Mouse (Mus musculus) myocyte (in vitro differentiated cells): ENCODE results near the gene Celf5. TPM values are rescaled to one million over a fixed set of nuclear protein-coding genes. Genes with fewer than 3 reads are reported as not detected.

Experiments used
- H3K27me3 ChIP-seq: one replicate; pipeline ENCODE4 v1.6.1; 2011; ENCODE audit not compliant: control insufficient read depth, insufficient read depth, insufficient read length
- H3K36me3 ChIP-seq: one replicate; pipeline ENCODE4 v1.6.1; 2011; ENCODE audit not compliant: control insufficient read depth, insufficient read depth
- H3K4me2 ChIP-seq: one replicate; pipeline ENCODE4 v1.6.1; 2011; ENCODE audit warnings: low read depth, control low read depth
- H3K4me3 ChIP-seq: one replicate; pipeline ENCODE4 v1.5.1; 2011; ENCODE audit warnings: mild to moderate bottlenecking, control low read depth, moderate library complexity
- H3K79me2 ChIP-seq: one replicate; pipeline ENCODE4 v1.6.1; 2011; ENCODE audit not compliant: control insufficient read depth, insufficient read depth
- H3ac ChIP-seq: one replicate; pipeline ENCODE4 v1.6.1; 2011; ENCODE audit not compliant: control insufficient read depth, insufficient read length
- CEBPB ChIP-seq: IDR thresholded peaks from 2 replicates; pipeline ENCODE4 v1.6.1; 2011; ENCODE audit warnings: mild to moderate bottlenecking, moderate library complexity; ENCODE audit not compliant: poor library complexity, insufficient read depth, severe bottlenecking
- MYOD1 ChIP-seq, 3 experiments: IDR thresholded peaks; one replicate each; pipeline ENCODE4 v1.6.1; 2011; ENCODE audit warnings: control low read depth in 2 of 3, low read depth in 2 of 3, mild to moderate bottlenecking in 2 of 3, moderate library complexity in 1 of 3; ENCODE audit not compliant: insufficient read length in 2 of 3, control insufficient read depth in 1 of 3
- MYOG ChIP-seq, 3 experiments: IDR thresholded peaks; one replicate each; pipeline ENCODE4 v1.6.1; 2011; ENCODE audit warnings: control low read depth in 2 of 3, low read depth in 2 of 3, mild to moderate bottlenecking in 2 of 3; ENCODE audit not compliant: insufficient read length in 2 of 3, control insufficient read depth in 1 of 3, insufficient read depth in 1 of 3
- POLR2A ChIP-seq: IDR thresholded peaks from one replicate; pipeline ENCODE4 v1.6.1; 2011; ENCODE audit warnings: low read depth, mild to moderate bottlenecking, control low read depth, moderate library complexity; ENCODE audit not compliant: insufficient read length
- POLR2AphosphoS2 ChIP-seq: IDR thresholded peaks from one replicate; pipeline ENCODE4 v1.6.1; 2011; ENCODE audit warnings: low read depth, control low read depth; ENCODE audit not compliant: insufficient read length
- SRF ChIP-seq: IDR thresholded peaks from one replicate; pipeline ENCODE4 v1.6.1; 2011; ENCODE audit warnings: low read depth; ENCODE audit not compliant: control insufficient read depth, insufficient read length
- TCF12 ChIP-seq: IDR thresholded peaks from one replicate; pipeline ENCODE4 v1.6.1; 2011; ENCODE audit warnings: mild to moderate bottlenecking, control low read depth; ENCODE audit not compliant: poor library complexity, insufficient read depth, severe bottlenecking
- TCF3 ChIP-seq: IDR thresholded peaks from one replicate; pipeline ENCODE4 v1.6.1; 2011; ENCODE audit warnings: low read depth, control low read depth; ENCODE audit not compliant: insufficient read length
- USF1 ChIP-seq: IDR thresholded peaks from one replicate; pipeline ENCODE4 v1.6.1; 2011; ENCODE audit warnings: low read depth, mild to moderate bottlenecking, control low read depth, moderate library complexity
- polyA plus RNA-seq: library from polyadenylated mRNA; unstranded; fragments of >200 nt; fragmentation: generic; extraction: Trizol; gene quantifications from one replicate; pipeline ENCODE4 v1.2.1, GENCODE M21; 2012; ENCODE audit warnings: missing spikeins

The Celf5 gene
- polyA plus RNA-seq, 1 experiment = 0.37 TPM

- no peak for TF ChIP-seq CEBPB
- TF ChIP-seq SRF = no peak
- TF ChIP-seq POLR2AphosphoS2 = peak; percentile 91
- TF ChIP-seq POLR2A = peak; percentile 86
- peak overlapping the region; percentile 91 for H3K4me3 ChIP-seq
- H3K79me2 ChIP-seq = peaks cover 70% of the 10 kb centered on the region
- H3ac ChIP-seq = peak overlapping the region; percentile 43
- no peaks in the 10 kb centered on the region for H3K27me3 ChIP-seq
- no peaks in the 10 kb centered on the region for H3K36me3 ChIP-seq
- H3K4me2 ChIP-seq = peak overlapping the region; percentile 86
Observed at GRCm38 (mm10) chr10:81426897-81427296, 55.6 kb downstream of the Celf5 start.

DNA sequence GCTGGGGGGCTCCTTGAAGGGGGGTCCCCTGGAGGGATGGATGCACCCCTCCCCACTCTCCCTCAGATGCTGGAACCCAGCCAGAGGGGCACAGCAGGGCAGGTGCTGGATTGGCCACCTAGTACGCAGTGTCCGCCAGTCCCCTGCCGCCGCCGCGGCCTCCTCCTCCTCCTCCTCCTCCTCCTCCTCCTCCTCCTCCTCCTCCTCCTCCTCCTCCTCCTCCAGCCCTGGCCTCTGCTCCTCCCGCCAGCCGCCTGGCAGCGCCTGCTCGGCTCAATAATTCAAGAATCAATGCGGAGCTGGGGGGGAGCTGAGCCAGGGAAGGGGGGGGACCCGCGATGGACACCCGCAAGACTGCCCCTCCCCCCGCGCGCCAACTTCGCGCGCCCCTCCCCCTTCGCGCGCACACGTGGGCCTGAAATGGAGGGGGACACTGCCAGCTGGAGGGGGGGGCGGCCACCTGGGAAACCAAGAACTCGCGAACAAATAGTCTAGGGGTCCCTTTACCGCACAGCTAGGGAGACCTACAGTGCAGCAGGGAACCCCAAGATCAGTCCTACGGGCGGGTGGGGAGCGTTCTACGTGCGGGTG, 56.3 kb downstream of the Celf5 start:
- Histone ChIP-seq H3ac (peak overlapping the region; percentile 43), H3K79me2 (peaks cover 77% of the 10 kb centered on the region)

GRCm38 (mm10) chr10:81425236-81425850, 57.2 kb downstream of the Celf5 start:
- H3K4me3 ChIP-seq = peak overlapping the region; percentile 91
- H3K79me2 ChIP-seq = peaks cover 85% of the 10 kb centered on the region
- no peaks in the 10 kb centered on the region for H3K36me3 ChIP-seq
- H3K4me2 ChIP-seq = peak overlapping the region; percentile 97
- TF ChIP-seq MYOG (IDR thresholded peaks at IDR 0.05; ENCODE audit: control insufficient read depth in 1 of 3, insufficient read depth in 1 of 3, insufficient read length in 2 of 3, low read depth in 2 of 3) (peak in 1 of 3 experiments; percentile 45), POLR2A (peak; percentile 52), TCF3 (no peak), POLR2AphosphoS2 (peak; percentile 41)
- peak overlapping the region; percentile 43 for H3ac ChIP-seq
- H3K27me3 ChIP-seq = no peaks in the 10 kb centered on the region

More for the DNA sequence above, 56.3 kb downstream of the Celf5 start:
- Histone ChIP-seq H3K4me2 (peak overlapping the region; percentile 97), H3K36me3 (no peaks in the 10 kb centered on the region), H3K4me3 (peak overlapping the region; percentile 91), H3K27me3 (no peaks in the 10 kb centered on the region)
- no peak for TF ChIP-seq USF1
- peak in 2 of 3 experiments; percentile 4 to 48 for TF ChIP-seq MYOD1 (IDR thresholded peaks at IDR 0.05; ENCODE audit: control insufficient read depth in 1 of 3, insufficient read length in 2 of 3, low read depth in 2 of 3)
- TF ChIP-seq POLR2A = peak; percentile 9
- TF ChIP-seq POLR2AphosphoS2 = peak; percentile 26

DNA sequence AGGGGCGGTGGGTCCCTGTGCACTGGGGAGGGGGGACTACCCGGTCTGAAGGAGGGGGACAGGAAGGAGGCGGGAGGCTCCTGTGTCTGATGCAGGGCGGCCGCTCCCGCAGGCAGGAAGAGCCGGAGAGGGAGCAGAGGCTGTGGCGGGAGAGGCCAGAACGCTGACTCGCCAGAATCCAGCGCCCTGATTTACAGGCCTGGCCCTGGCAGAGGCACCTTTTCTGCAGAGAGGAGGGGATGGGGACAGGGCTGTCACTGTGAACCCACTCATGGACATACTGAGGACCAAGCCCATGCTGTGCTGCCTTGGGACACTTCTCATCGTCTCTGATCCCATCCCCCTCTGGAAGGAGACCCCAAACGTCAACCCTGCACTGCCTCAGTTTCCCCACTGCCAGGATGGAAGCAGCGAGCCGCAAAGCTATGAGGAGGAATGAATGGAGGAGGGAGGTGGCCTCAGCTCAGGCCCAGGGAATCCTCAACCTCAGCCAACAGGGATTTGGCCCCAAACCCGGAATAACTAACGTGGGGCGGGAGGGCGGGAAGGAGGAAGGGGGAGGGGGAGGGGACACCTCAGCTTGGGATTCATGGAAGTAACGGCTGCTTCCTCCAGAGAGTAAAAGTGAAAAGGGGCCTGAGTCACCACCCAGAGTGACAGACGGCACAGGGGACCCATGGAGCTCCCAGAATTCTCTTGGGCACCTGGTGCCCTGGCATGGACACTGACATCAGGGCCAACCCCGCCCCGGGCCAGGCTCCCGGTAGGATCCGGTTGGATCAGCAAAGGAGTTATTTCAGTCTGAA, 58.1 kb downstream of the Celf5 start:
- H3K4me3 ChIP-seq = peak overlapping the region; percentile 91
- peak overlapping the region; percentile 43 for H3ac ChIP-seq
- peak in 1 of 3 experiments; percentile 34 for TF ChIP-seq MYOD1 (IDR thresholded peaks at IDR 0.05; ENCODE audit: control insufficient read depth in 1 of 3, insufficient read length in 2 of 3, low read depth in 2 of 3)
- peak in 1 of 3 experiments; percentile 44 for TF ChIP-seq MYOG (IDR thresholded peaks at IDR 0.05; ENCODE audit: control insufficient read depth in 1 of 3, insufficient read depth in 1 of 3, insufficient read length in 2 of 3, low read depth in 2 of 3)
- TF ChIP-seq TCF12 = no peak
- peak; percentile 9 for TF ChIP-seq POLR2AphosphoS2
- peak overlapping the region; percentile 97 for H3K4me2 ChIP-seq
- H3K36me3 ChIP-seq = no peaks in the 10 kb centered on the region
- no peaks in the 10 kb centered on the region for H3K27me3 ChIP-seq
- peaks cover 94% of the 10 kb centered on the region for H3K79me2 ChIP-seq

DNA sequence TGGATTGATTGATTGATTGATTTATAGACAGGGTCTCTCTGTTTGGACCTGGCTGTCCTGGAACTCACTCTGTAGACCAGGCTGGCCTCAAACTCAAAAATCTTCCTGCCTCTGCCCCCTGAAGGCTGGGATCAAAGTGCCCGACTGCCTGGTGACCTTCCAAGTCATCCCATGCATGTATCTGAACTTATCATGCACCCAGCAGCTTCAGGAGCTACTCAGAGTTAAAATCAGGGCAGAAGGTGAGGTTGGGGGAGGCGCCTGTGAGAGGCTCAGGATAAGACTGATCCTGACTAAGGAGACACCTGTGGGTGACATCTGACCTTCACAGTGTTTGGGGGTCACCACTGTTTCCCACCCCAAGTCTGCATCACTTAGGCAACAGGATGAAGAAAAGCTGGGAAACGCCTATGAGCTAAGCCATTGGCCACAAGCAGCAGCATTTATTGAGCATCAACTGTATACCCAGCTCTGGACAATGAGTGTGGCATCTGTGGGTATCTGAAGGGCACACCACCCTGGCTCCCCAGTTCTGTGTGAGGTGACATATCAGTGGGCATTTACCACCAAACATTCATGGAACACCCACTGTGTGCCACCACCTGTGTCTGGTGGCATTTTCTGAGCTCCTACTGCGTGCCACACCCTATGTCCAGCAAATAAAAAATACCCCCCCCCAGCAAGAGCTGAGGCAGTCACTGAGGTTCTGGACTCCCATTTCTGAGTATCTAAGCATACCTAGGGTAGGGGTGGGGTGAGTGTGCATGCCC, 58.8 kb downstream of the Celf5 start:
- Histone ChIP-seq H3K36me3 (no peaks in the 10 kb centered on the region), H3K4me2 (peak overlapping the region; percentile 97), H3ac (no peak overlapping the region), H3K4me3 (peak overlapping the region; percentile 91), H3K27me3 (no peaks in the 10 kb centered on the region), H3K79me2 (peaks cover 97% of the 10 kb centered on the region)
- TF ChIP-seq MYOD1 (IDR thresholded peaks at IDR 0.05; ENCODE audit: control insufficient read depth in 1 of 3, insufficient read length in 2 of 3, low read depth in 2 of 3) (peak in 1 of 3 experiments; percentile 12), MYOG (IDR thresholded peaks at IDR 0.05; ENCODE audit: control insufficient read depth in 1 of 3, insufficient read depth in 1 of 3, insufficient read length in 2 of 3, low read depth in 2 of 3) (peak in 1 of 3 experiments; percentile 45), POLR2AphosphoS2 (no peak)
